Mouse (Mus musculus) ES-Bruce4 (cell line): ENCODE data around the gene Ttc34.

Source experiments
- CTCF ChIP-seq: IDR thresholded peaks from one replicate; pipeline ENCODE4 v1.8.1; 2011; ENCODE audit warnings: low read depth, low read length
- EP300 ChIP-seq: IDR thresholded peaks from 2 replicates; pipeline ENCODE4 v1.6.1; 2011; ENCODE audit warnings: low read depth, low read length; ENCODE audit not compliant: insufficient read depth
- POLR2A ChIP-seq: IDR thresholded peaks from one replicate; pipeline ENCODE4 v1.8.1; 2011; ENCODE audit warnings: low read length; ENCODE audit not compliant: insufficient read depth

GRCm38 (mm10) chr4:154861967-154862366, 24.7 kb downstream of the Ttc34 start:
- no peak for TF ChIP-seq CTCF
- no peak for TF ChIP-seq EP300
- no peak for TF ChIP-seq POLR2A
